Mouse (Mus musculus) myocyte (in vitro differentiated cells): ENCODE measurements around the gene 6430531B16Rik. TPM values are rescaled to one million over a fixed set of nuclear protein-coding genes. Genes with fewer than 3 reads are reported as not detected.
A peak's percentile ranks its signal among the peaks of the same experiment; 100 is the strongest.

Experiments used
- H3K27me3 ChIP-seq: one replicate; pipeline ENCODE4 v1.6.1; 2011; ENCODE audit not compliant: control insufficient read depth, insufficient read depth, insufficient read length
- H3K36me3 ChIP-seq: one replicate; pipeline ENCODE4 v1.6.1; 2011; ENCODE audit not compliant: control insufficient read depth, insufficient read depth
- H3K4me2 ChIP-seq: one replicate; pipeline ENCODE4 v1.6.1; 2011; ENCODE audit warnings: low read depth, control low read depth
- H3K4me3 ChIP-seq: one replicate; pipeline ENCODE4 v1.5.1; 2011; ENCODE audit warnings: mild to moderate bottlenecking, control low read depth, moderate library complexity
- H3K79me2 ChIP-seq: one replicate; pipeline ENCODE4 v1.6.1; 2011; ENCODE audit not compliant: control insufficient read depth, insufficient read depth
- H3ac ChIP-seq: one replicate; pipeline ENCODE4 v1.6.1; 2011; ENCODE audit not compliant: control insufficient read depth, insufficient read length
- CEBPB ChIP-seq: IDR thresholded peaks from 2 replicates; pipeline ENCODE4 v1.6.1; 2011; ENCODE audit warnings: mild to moderate bottlenecking, moderate library complexity; ENCODE audit not compliant: poor library complexity, insufficient read depth, severe bottlenecking
- E2F4 ChIP-seq: IDR thresholded peaks from one replicate; pipeline ENCODE4 v1.6.1; 2011; ENCODE audit warnings: mild to moderate bottlenecking, control low read depth, moderate library complexity; ENCODE audit not compliant: insufficient read depth
- MAX ChIP-seq: IDR thresholded peaks from one replicate; pipeline ENCODE4 v1.6.1; 2011; ENCODE audit warnings: low read depth, mild to moderate bottlenecking, control low read depth
- MYOD1 ChIP-seq, 3 experiments: IDR thresholded peaks; one replicate each; pipeline ENCODE4 v1.6.1; 2011; ENCODE audit warnings: control low read depth in 2 of 3, low read depth in 2 of 3, mild to moderate bottlenecking in 2 of 3, moderate library complexity in 1 of 3; ENCODE audit not compliant: insufficient read length in 2 of 3, control insufficient read depth in 1 of 3
- MYOG ChIP-seq, 3 experiments: IDR thresholded peaks; one replicate each; pipeline ENCODE4 v1.6.1; 2011; ENCODE audit warnings: control low read depth in 2 of 3, low read depth in 2 of 3, mild to moderate bottlenecking in 2 of 3; ENCODE audit not compliant: insufficient read length in 2 of 3, control insufficient read depth in 1 of 3, insufficient read depth in 1 of 3
- POLR2A ChIP-seq: IDR thresholded peaks from one replicate; pipeline ENCODE4 v1.6.1; 2011; ENCODE audit warnings: low read depth, mild to moderate bottlenecking, control low read depth, moderate library complexity; ENCODE audit not compliant: insufficient read length
- POLR2AphosphoS2 ChIP-seq: IDR thresholded peaks from one replicate; pipeline ENCODE4 v1.6.1; 2011; ENCODE audit warnings: low read depth, control low read depth; ENCODE audit not compliant: insufficient read length
- REST ChIP-seq: IDR thresholded peaks from one replicate; pipeline ENCODE4 v1.6.1; 2011; ENCODE audit warnings: mild to moderate bottlenecking, control low read depth, moderate library complexity; ENCODE audit not compliant: insufficient read depth, insufficient read length
- SRF ChIP-seq: IDR thresholded peaks from one replicate; pipeline ENCODE4 v1.6.1; 2011; ENCODE audit warnings: low read depth; ENCODE audit not compliant: control insufficient read depth, insufficient read length
- TCF12 ChIP-seq: IDR thresholded peaks from one replicate; pipeline ENCODE4 v1.6.1; 2011; ENCODE audit warnings: mild to moderate bottlenecking, control low read depth; ENCODE audit not compliant: poor library complexity, insufficient read depth, severe bottlenecking
- TCF3 ChIP-seq: IDR thresholded peaks from one replicate; pipeline ENCODE4 v1.6.1; 2011; ENCODE audit warnings: low read depth, control low read depth; ENCODE audit not compliant: insufficient read length
- USF1 ChIP-seq: IDR thresholded peaks from one replicate; pipeline ENCODE4 v1.6.1; 2011; ENCODE audit warnings: low read depth, mild to moderate bottlenecking, control low read depth, moderate library complexity
- polyA plus RNA-seq: library from polyadenylated mRNA; unstranded; fragments of >200 nt; fragmentation: generic; extraction: Trizol; gene quantifications from one replicate; pipeline ENCODE4 v1.2.1, GENCODE M21; 2012; ENCODE audit warnings: missing spikeins

Gene 6430531B16Rik
- polyA plus RNA-seq, 1 experiment, result 0.13 TPM

DNA sequence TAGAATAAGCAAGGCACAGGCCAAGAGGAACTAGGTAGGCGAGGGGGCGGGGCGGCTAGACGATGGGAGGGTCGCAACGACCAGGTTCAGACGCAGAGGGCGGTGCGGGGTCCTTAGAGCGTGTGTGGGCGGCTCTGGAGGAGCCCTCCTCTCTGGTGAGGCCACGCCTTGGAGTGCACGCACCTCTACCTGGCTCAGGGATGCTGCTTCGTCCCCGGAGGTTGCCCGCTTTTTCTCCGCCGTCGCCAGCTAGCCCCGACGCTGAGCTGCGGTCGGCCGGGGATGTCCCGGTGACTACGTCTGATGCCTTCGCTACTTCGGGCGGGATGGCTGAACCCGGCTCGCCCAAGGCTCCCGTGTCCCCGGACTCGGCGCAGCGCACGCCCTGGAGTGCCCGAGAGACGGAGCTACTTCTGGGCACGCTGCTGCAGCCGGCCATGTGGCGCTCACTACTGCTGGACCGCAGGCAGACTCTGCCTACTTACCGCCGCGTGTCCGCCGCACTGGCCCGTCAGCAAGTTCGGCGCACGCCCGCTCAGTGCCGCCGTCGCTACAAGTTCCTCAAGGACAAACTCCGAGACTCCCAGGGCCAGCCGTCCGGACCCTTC lies 34.8 kb downstream of the 6430531B16Rik start, which contains the start of gene Utf1:
Gene Utf1 (plus strand): TSS at position 116 of the 608 bp plus-strand sequence.
- no peaks in the 10 kb centered on the region for H3K79me2 ChIP-seq
- no peak within 1 kb of the TSS for H3K4me3 ChIP-seq
- no peaks in the 10 kb centered on the region for H3K36me3 ChIP-seq
- no peaks in the 10 kb centered on the region for H3K27me3 ChIP-seq
- TF ChIP-seq USF1, result no peak
- TF ChIP-seq REST, result no peak
- no peak for TF ChIP-seq CEBPB
- no peak for TF ChIP-seq SRF
- TF ChIP-seq POLR2A, result no peak
- no peak for TF ChIP-seq MYOD1 (IDR thresholded peaks at IDR 0.05; ENCODE audit: control insufficient read depth in 1 of 3, insufficient read length in 2 of 3, low read depth in 2 of 3)
- no peak for TF ChIP-seq TCF3
- no peak for TF ChIP-seq MAX
- no peak for TF ChIP-seq MYOG (IDR thresholded peaks at IDR 0.05; ENCODE audit: control insufficient read depth in 1 of 3, insufficient read depth in 1 of 3, insufficient read length in 2 of 3, low read depth in 2 of 3)
- TF ChIP-seq TCF12, result no peak
- H3ac ChIP-seq, result no peak within 1 kb of the TSS
- no peak within 1 kb of the TSS for H3K4me2 ChIP-seq

DNA sequence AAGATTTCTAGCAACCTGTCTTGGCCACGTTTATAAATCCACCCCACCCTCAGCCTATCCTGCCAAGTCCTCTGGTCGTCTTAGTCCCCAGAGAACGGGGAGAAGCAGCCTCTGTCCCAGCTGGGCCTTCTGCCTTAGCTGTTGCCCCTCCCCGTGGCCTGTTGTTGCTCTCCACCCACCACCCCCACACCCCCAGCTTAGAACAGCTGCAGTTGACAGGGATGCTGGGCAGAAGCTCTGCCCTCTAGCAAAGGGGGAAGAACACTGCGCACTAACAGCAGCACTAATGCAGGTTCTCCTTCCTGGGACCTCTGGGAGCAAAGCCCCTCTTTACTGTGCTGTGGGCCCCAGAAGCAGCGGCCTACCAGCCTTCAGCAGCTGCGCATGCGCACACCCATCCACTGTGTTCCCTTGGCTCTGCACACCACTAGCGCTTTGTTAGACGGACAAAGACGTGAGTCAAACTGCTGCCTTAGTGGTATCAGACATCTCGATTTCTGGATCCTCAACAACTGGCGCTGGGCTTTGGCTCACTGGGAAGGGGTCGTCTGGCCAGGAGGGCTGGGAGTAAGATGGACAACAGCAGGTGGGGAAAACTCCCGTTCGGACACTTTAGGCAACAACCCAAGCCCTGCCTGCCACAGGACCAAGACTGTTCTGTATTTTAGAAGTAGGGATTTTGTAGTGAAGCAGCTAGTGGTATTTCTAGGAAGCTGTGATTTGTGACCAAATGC lies 37.9 kb downstream of the 6430531B16Rik start:
- no peaks in the 10 kb centered on the region for H3K79me2 ChIP-seq
- H3K36me3 ChIP-seq, result no peaks in the 10 kb centered on the region
- H3ac ChIP-seq, result no peak overlapping the region
- H3K27me3 ChIP-seq, result no peaks in the 10 kb centered on the region
- no peak overlapping the region for H3K4me3 ChIP-seq
- TF ChIP-seq TCF12, result peak; percentile 49
- peak; percentile 10 to 96 (median 93) for TF ChIP-seq MYOD1 (IDR thresholded peaks at IDR 0.05; ENCODE audit: control insufficient read depth in 1 of 3, insufficient read length in 2 of 3, low read depth in 2 of 3)
- TF ChIP-seq SRF, result no peak
- TF ChIP-seq TCF3, result peak; percentile 37
- no peak for TF ChIP-seq POLR2A
- TF ChIP-seq MYOG (IDR thresholded peaks at IDR 0.05; ENCODE audit: control insufficient read depth in 1 of 3, insufficient read depth in 1 of 3, insufficient read length in 2 of 3, low read depth in 2 of 3), result peak in 2 of 3 experiments; percentile 81 to 86
- peak overlapping the region; percentile 38 for H3K4me2 ChIP-seq

DNA sequence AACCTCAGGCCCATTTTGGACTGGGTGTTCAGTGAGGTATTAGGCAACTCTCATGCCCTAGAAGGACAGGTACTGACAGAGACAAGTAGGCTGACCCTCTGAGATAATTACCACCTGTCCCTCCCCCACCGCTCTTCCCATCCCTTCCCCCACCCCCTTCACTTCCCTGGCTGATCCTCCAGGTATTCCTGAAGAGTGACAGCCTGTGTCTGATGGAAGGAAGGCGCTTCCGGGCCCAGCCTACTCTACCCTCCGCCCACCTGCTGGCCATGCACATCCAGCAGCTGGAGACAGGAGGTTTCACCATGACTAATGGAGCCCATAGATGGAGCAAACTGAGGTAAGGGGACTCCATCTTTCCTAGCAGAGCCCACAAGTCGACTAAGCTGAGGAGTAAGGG lies 40.7 kb downstream of the 6430531B16Rik start:
- Histone ChIP-seq H3K27me3 (no peaks in the 10 kb centered on the region), H3K4me3 (no peak overlapping the region), H3ac (no peak overlapping the region), H3K4me2 (no peak overlapping the region), H3K36me3 (no peaks in the 10 kb centered on the region), H3K79me2 (no peaks in the 10 kb centered on the region)
- TF ChIP-seq MYOD1 (IDR thresholded peaks at IDR 0.05; ENCODE audit: control insufficient read depth in 1 of 3, insufficient read length in 2 of 3, low read depth in 2 of 3) (no peak), POLR2A (no peak), MYOG (IDR thresholded peaks at IDR 0.05; ENCODE audit: control insufficient read depth in 1 of 3, insufficient read depth in 1 of 3, insufficient read length in 2 of 3, low read depth in 2 of 3) (no peak)

DNA sequence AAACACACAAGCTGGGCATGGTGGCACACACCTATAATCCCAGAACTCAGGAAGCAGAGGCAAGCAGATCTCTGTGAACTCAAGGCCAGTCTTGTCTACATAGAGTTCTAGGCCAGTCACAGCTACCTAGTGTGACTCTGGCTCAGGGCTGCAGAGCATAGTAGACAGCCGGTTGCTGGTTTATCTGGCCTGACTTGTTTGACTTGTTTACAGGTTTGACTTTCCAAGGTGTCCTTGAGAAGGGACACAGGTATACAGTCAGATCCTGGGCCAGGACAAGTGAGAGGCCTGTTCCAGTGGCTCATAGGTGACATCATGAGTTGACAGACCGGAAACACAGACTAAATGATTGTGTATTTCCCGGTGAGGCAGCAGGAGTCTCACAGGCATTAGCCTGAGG lies 41.4 kb downstream of the 6430531B16Rik start:
- no peaks in the 10 kb centered on the region for H3K36me3 ChIP-seq

DNA sequence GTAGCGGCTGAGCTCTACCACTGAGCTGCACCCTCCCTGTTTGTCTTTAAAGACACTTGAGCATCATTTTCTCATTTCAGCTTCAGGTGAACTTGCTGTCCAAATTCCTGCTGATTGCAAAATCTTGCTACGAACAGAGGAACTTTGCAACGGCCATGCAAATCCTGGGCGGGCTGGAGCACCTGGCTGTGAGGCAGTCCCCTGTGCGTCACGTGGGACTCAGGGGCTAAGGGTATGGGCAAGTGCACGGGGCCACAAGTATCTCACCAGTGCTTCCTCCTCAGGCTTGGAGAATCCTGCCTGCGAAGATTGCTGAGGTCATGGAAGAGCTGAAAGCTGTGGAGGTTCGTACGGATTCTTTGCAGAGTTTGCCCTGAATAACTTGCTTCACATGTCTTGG lies 41.9 kb downstream of the 6430531B16Rik start:
- Histone ChIP-seq H3K4me3 (no peak overlapping the region), H3K27me3 (no peaks in the 10 kb centered on the region), H3K4me2 (no peak overlapping the region), H3K79me2 (no peaks in the 10 kb centered on the region), H3K36me3 (no peaks in the 10 kb centered on the region), H3ac (no peak overlapping the region)
- no peak for TF ChIP-seq POLR2AphosphoS2
- no peak for TF ChIP-seq MAX
- no peak for TF ChIP-seq USF1
- no peak for TF ChIP-seq TCF12
- TF ChIP-seq E2F4, result no peak
- no peak for TF ChIP-seq REST

More for the DNA sequence above, 41.4 kb downstream of the 6430531B16Rik start:
- no peaks in the 10 kb centered on the region for H3K27me3 ChIP-seq
- TF ChIP-seq TCF3, result no peak
- no peak for TF ChIP-seq E2F4
- H3ac ChIP-seq, result no peak overlapping the region
- no peak overlapping the region for H3K4me2 ChIP-seq
- H3K4me3 ChIP-seq, result no peak overlapping the region
- H3K79me2 ChIP-seq, result no peaks in the 10 kb centered on the region
